Mouse (Mus musculus) hindbrain, embryonic 14.5 days (tissue): ENCODE data around the gene Slain2. TPM values are rescaled to one million over a fixed set of nuclear protein-coding genes. Genes with fewer than 3 reads are reported as not detected.
"Not testable (repeated sequence)": the region's sequence is repeated elsewhere in the genome, so short reads cannot be mapped to it uniquely, and the experiment has no call there.

ENCODE experiments used
- ATAC-seq: fragments of 200-750 bp; cut with Nextera tagmentation; 2 replicates; pipeline ENCODE4 v1.8.0; 2017; ENCODE audit warnings: moderate number of reproducible peaks, mild to moderate bottlenecking, moderate TSS enrichment, moderate library complexity; ENCODE audit not compliant: low FRiP score
- DNase-seq: peaks from one replicate; pipeline ENCODE4 v3.0.0-alpha.2; 2015; ENCODE audit warnings: low spot score
- H3K27ac ChIP-seq: fragments of 300-500 bp; sonication (generic); 2 replicates; pipeline ENCODE4 v1.5.1; 2014; ENCODE audit warnings: mild to moderate bottlenecking, moderate library complexity
- H3K27me3 ChIP-seq: fragments of 300-500 bp; sonication (generic); 2 replicates; pipeline ENCODE4 v1.6.1; 2014; ENCODE audit warnings: mild to moderate bottlenecking, low read length, mixed read lengths; ENCODE audit not compliant: control insufficient read depth, insufficient read depth
- H3K36me3 ChIP-seq: fragments of 300-500 bp; sonication (generic); replicated peaks from 2 replicates; pipeline ENCODE4 v1.6.1; 2014; ENCODE audit not compliant: control insufficient read depth, insufficient read depth
- H3K4me1 ChIP-seq: fragments of 300-500 bp; sonication (generic); replicated peaks from 2 replicates; pipeline ENCODE4 v1.6.1; 2014; ENCODE audit warnings: antibody characterized with exemption, low read length, mixed read lengths; ENCODE audit not compliant: control insufficient read depth, insufficient read depth
- H3K4me2 ChIP-seq: fragments of 300-500 bp; sonication (generic); replicated peaks from 2 replicates; pipeline ENCODE4 v1.6.1; 2014; ENCODE audit warnings: mild to moderate bottlenecking, moderate library complexity
- H3K4me3 ChIP-seq: fragments of 300-500 bp; sonication (generic); replicated peaks from 2 replicates; pipeline ENCODE4 v1.5.1; 2014; ENCODE audit warnings: mild to moderate bottlenecking, low read length
- H3K9ac ChIP-seq: fragments of 300-500 bp; sonication (generic); 2 replicates; pipeline ENCODE4 v1.6.1; 2014
- H3K9me3 ChIP-seq: fragments of 300-500 bp; sonication (generic); 2 replicates; pipeline ENCODE4 v1.6.1; 2016; ENCODE audit warnings: low read length; ENCODE audit not compliant: control insufficient read depth
- WGBS: fragments of 180-500 bp; shearing (Covaris S2); extraction: QIAGEN DNeasy Blood & Tissue Kit; methylation state at CpG from one replicate; pipeline ENCODE4 v1.1.7; 2014; 5-methylcytosine and 5-hydroxymethylcytosine counted together
- polyA plus RNA-seq: library from polyadenylated mRNA; unstranded; fragments of >200 nt; fragmentation: Nextera tagmentation; extraction: Ambion mirVana; gene quantifications from 2 replicates; pipeline ENCODE4 v1.2.1, GENCODE M21; 2014

Gene Slain2
- polyA plus RNA-seq, 1 experiment from 2014 or later, result 24.6 TPM

DNA sequence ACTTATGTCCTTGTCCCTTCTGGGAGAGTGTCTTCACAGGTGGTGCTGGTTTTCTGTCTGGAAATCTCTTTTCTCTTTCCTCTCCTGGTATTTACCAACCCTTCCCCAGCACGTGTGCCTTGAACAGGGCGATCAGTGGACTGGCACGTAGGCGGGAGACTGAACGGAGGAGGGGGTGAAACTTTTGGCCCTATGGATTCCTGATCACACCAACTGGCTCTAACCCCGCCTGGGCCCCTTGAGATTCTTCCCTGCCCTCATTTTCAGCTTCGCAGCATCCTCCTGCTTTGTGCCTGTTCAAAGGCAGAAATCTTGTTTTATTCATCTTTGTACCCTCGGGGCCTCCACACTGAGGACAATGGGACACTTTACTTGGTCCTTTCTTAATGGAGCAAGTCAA, 80.3 kb downstream of the Slain2 start:
- DNase-seq, result no peak
- Histone ChIP-seq H3K4me2 (no peak overlapping the region), H3K27ac (no peak overlapping the region)

GRCm38 (mm10) chr5:72994928-72995327, 80.8 kb downstream of the Slain2 start:
- H3K4me3 ChIP-seq, result no peak overlapping the region
- 42% methylated on average over 2 of the region's 2 CpGs for WGBS
- no peaks in the 10 kb centered on the region for H3K36me3 ChIP-seq
- H3K9ac ChIP-seq, result no peak overlapping the region
- H3K4me2 ChIP-seq, result no peak overlapping the region
- H3K27ac ChIP-seq, result no peak overlapping the region
- no peaks in the 10 kb centered on the region for H3K27me3 ChIP-seq
- DNase-seq (no peak), ATAC-seq (no peak)
- no peaks in the 10 kb centered on the region for H3K9me3 ChIP-seq
- H3K4me1 ChIP-seq, result peaks cover 5% of the 10 kb centered on the region; the same call in 1 of the 2 replicates

More for the DNA sequence above, 80.3 kb downstream of the Slain2 start:
- Histone ChIP-seq H3K27me3 (no peaks in the 10 kb centered on the region), H3K4me3 (no peak overlapping the region), H3K4me1 (peaks cover 5% of the 10 kb centered on the region; the same call in 1 of the 2 replicates), H3K36me3 (no peaks in the 10 kb centered on the region), H3K9me3 (no peaks in the 10 kb centered on the region), H3K9ac (no peak overlapping the region)
- WGBS, result 24% methylated on average over 8 of the region's 8 CpGs
- no peak for ATAC-seq

- ATAC-seq, result no peak
- H3K4me3 ChIP-seq, result no peak overlapping the region
- WGBS, result 15% methylated on average over 10 of the region's 10 CpGs
- H3K9me3 ChIP-seq, result no peaks in the 10 kb centered on the region
- no peaks in the 10 kb centered on the region for H3K36me3 ChIP-seq
- H3K27ac ChIP-seq, result no peak overlapping the region
- H3K4me1 ChIP-seq, result peaks cover 5% of the 10 kb centered on the region; the same call in 1 of the 2 replicates
- no peaks in the 10 kb centered on the region for H3K27me3 ChIP-seq
- DNase-seq, result no peak
- H3K9ac ChIP-seq, result no peak overlapping the region
- H3K4me2 ChIP-seq, result no peak overlapping the region
Observed at GRCm38 (mm10) chr5:72995379-72995778, 81.3 kb downstream of the Slain2 start.

GRCm38 (mm10) chr5:72998546-72998945, 84.4 kb downstream of the Slain2 start:
- not testable (repeated sequence) for H3K36me3 ChIP-seq, H3K4me3 ChIP-seq, H3K4me1 ChIP-seq, H3K27ac ChIP-seq, H3K27me3 ChIP-seq, H3K9ac ChIP-seq, H3K9me3 ChIP-seq, DNase-seq, H3K4me2 ChIP-seq, ATAC-seq
- WGBS, result 85% methylated on average over 1 of the region's 1 CpGs

DNA sequence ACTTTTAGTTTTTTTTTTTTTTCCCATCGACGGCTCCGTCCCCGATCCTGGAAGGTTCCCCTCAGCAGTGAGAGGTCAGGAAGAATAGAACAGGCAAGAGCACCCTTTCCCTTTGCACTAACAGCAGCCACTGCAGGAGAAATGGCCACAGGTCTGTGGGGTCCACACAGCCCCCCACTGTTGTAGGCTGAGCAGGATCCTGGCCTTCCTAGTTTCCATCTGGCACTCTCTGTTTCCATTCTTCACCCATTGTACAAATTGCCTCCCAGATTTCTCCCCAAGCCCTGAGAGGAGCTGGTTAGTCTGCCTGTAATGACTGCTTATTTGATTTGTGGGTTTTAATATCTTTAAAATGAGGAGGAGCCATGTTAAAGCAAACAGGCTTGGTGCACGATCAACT, 89.9 kb downstream of the Slain2 start:
- DNase-seq, result no peak
- Histone ChIP-seq H3K9ac (no peak overlapping the region), H3K9me3 (no peaks in the 10 kb centered on the region), H3K27me3 (peaks cover 5% of the 10 kb centered on the region; the same call in 1 of the 2 replicates), H3K4me1 (peaks cover 4% of the 10 kb centered on the region; the same call in 1 of the 2 replicates), H3K36me3 (no peaks in the 10 kb centered on the region), H3K4me2 (no peak overlapping the region), H3K4me3 (no peak overlapping the region), H3K27ac (no peak overlapping the region)
- WGBS, result 83% methylated on average over 5 of the region's 5 CpGs
- no peak for ATAC-seq

GRCm38 (mm10) chr5:73006784-73007581, 92.9 kb downstream of the Slain2 start, which contains the start of gene Slc10a4:
Gene Slc10a4, plus strand, starts transcription at chr5:73006883.
- Histone ChIP-seq H3K27ac (0 out of 2 replicates have a peak within 1 kb of the TSS, but pooled peaks have one; percentile 20), H3K4me2 (peak within 1 kb of the TSS; percentile 70), H3K4me3 (peak within 1 kb of the TSS; percentile 44), H3K36me3 (no peaks in the 10 kb centered on the region), H3K9me3 (no peaks in the 10 kb centered on the region), H3K9ac (peak within 1 kb of the TSS; percentile 60), H3K27me3 (peaks cover 5% of the 10 kb centered on the region; the same call in 1 of the 2 replicates), H3K4me1 (peaks cover 4% of the 10 kb centered on the region; the same call in 1 of the 2 replicates)
- ATAC-seq (peak; percentile 92), DNase-seq (no peak)
- WGBS, result 7% methylated on average over 64 of the region's 65 CpGs

DNA sequence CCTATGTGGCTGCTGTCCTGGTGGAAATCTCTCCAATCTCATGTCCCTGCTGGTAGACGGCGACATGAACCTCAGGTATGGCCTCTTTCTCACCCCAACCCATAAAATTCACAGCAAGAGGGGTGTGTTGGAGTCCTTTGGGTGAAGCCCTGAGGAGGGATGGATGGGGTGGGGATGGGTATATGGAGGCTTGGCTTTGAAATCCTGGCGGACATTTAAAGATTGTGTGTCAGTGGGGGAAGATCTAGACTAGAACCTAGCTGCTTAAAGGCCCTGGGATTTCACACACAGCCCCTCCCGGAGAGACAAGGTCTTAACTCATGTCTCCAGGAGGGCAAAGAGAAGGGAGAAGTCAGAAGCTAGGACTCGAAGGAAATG, 93.5 kb downstream of the Slain2 start:
- ATAC-seq (peak; percentile 16; the same call in 1 of the 2 replicates), DNase-seq (no peak)
- Histone ChIP-seq H3K4me3 (peak overlapping the region; percentile 44), H3K9me3 (no peaks in the 10 kb centered on the region), H3K4me2 (peak overlapping the region; percentile 70), H3K27ac (no peak overlapping the region), H3K36me3 (no peaks in the 10 kb centered on the region), H3K27me3 (peaks cover 5% of the 10 kb centered on the region; the same call in 1 of the 2 replicates), H3K4me1 (peaks cover 4% of the 10 kb centered on the region; the same call in 1 of the 2 replicates), H3K9ac (peak overlapping the region; percentile 60)
- WGBS, result 52% methylated on average over 5 of the region's 5 CpGs

GRCm38 (mm10) chr5:73008230-73008629, 94.1 kb downstream of the Slain2 start:
- H3K9ac ChIP-seq, ATAC-seq: not testable (repeated sequence)
- WGBS, result 46% methylated on average over 8 of the region's 8 CpGs

DNA sequence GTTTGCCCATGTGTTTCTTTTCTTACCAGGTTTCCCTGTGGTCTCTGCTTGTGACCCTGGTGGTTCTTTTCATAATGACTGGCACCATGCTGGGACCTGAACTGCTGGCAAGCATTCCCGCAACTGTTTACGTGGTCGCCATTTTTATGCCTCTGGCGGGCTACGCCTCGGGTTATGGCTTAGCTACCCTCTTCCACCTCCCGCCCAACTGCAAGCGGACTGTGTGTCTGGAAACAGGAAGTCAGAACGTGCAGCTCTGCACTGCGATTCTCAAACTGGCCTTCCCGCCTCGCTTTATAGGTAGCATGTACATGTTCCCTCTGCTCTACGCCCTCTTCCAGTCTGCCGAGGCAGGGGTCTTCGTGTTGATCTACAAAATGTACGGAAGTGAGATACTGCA, 97.7 kb downstream of the Slain2 start:
- not testable (repeated sequence) for H3K4me1 ChIP-seq, H3K4me2 ChIP-seq, H3K9me3 ChIP-seq, H3K27me3 ChIP-seq, DNase-seq, H3K27ac ChIP-seq, H3K9ac ChIP-seq, H3K36me3 ChIP-seq, ATAC-seq, H3K4me3 ChIP-seq
- 96% methylated on average over 15 of the region's 16 CpGs for WGBS

More at GRCm38 (mm10) chr5:73008230-73008629, 94.1 kb downstream of the Slain2 start:
- not testable (repeated sequence) for H3K4me3 ChIP-seq, DNase-seq, H3K36me3 ChIP-seq, H3K4me1 ChIP-seq, H3K27me3 ChIP-seq, H3K4me2 ChIP-seq, H3K27ac ChIP-seq, H3K9me3 ChIP-seq
